Mouse (Mus musculus) liver, postnatal 0 days (tissue): ENCODE results near the gene Gm13030.

ENCODE experiments used
- CTCF ChIP-seq: sonication (generic); IDR thresholded peaks from 2 replicates; pipeline ENCODE4 v1.5.1; 2016; ENCODE audit warnings: antibody characterized with exemption, low read depth
- EP300 ChIP-seq: IDR thresholded peaks from 2 replicates; pipeline ENCODE4 v1.6.1; 2016; ENCODE audit warnings: antibody characterized with exemption, low read depth, mild to moderate bottlenecking

DNA sequence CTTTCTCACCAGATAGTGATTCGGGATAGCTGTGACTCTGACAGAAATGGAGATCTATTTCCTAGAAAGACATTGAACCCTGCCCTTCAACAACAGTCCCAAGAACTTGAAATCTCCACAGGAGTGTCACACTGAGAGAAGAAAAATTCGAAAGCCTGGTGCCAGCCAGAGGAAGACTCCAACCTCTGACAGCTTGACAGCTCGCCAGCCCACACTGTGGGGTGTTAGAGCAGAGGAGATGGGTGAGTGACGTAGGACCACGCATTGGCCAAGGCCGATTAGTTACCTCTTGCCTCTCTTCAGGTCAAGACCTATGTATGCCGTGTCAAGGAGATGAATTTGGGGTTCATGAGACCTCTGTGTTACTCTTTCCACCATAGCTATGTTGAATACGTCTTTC is 33.0 kb downstream of the Gm13030 start:
- no peak for TF ChIP-seq CTCF
- no peak for TF ChIP-seq EP300
